Mouse (Mus musculus) hematopoietic stem cell, adult 5-6 weeks (primary cell): ENCODE measurements around the gene Eif3d. TPM values are rescaled to one million over a fixed set of nuclear protein-coding genes. Genes with fewer than 3 reads are reported as not detected.

Experiments used
- ATAC-seq, 2 experiments: fragments of 125-278 bp in 1 of 2; replicated peaks in 1 of 2; 2 replicates each; pipeline ENCODE4 v1.8.0; 2016 to 2017; ENCODE audit warnings: inconsistent platforms in 2 of 2, mild to moderate bottlenecking in 2 of 2, moderate number of reproducible peaks in 2 of 2, low read depth in 1 of 2, moderate TSS enrichment in 1 of 2; ENCODE audit not compliant: low FRiP score in 2 of 2, poor library complexity in 2 of 2, severe bottlenecking in 2 of 2, insufficient read depth in 1 of 2, low TSS enrichment in 1 of 2
- total RNA-seq: library from RNA; stranded (forward); fragments of 172-1452, 232-1000 nt; gene quantifications from 2 replicates; pipeline ENCODE4 v1.2.3, GENCODE M21; 2017

Eif3d gene
- total RNA-seq, 1 experiment from 2014 or later, result 244 TPM

DNA sequence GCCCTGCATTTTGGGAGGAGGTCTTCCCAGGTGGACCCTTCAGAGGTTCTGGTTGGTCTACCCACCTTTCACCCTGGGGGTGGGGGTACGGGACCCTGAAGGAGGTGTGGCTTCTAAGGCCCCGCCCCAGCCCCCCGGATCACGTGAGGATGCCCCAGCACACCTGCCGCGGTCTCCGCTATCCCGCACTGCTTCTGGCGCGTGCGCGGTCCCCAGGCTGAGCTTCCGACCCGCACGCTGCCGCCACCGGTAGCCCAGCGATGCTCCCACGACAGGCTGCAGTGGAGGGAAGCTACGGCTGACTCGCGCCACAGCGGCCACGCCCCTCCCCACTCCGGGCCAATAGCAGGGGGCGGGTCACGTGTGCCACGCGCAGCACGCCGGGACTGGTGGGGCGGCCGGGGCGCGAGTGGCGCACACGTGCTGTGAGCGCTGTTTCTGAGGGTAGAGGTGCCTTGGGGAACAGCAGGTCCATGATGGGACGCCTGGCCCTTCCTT, 14.2 kb downstream of the Eif3d start, which contains the start of gene Foxred2:
TSS of gene Foxred2 (minus strand) at position 319 of the 498 bp plus-strand sequence.
- ATAC-seq, result peak; percentile 91 to 92

DNA sequence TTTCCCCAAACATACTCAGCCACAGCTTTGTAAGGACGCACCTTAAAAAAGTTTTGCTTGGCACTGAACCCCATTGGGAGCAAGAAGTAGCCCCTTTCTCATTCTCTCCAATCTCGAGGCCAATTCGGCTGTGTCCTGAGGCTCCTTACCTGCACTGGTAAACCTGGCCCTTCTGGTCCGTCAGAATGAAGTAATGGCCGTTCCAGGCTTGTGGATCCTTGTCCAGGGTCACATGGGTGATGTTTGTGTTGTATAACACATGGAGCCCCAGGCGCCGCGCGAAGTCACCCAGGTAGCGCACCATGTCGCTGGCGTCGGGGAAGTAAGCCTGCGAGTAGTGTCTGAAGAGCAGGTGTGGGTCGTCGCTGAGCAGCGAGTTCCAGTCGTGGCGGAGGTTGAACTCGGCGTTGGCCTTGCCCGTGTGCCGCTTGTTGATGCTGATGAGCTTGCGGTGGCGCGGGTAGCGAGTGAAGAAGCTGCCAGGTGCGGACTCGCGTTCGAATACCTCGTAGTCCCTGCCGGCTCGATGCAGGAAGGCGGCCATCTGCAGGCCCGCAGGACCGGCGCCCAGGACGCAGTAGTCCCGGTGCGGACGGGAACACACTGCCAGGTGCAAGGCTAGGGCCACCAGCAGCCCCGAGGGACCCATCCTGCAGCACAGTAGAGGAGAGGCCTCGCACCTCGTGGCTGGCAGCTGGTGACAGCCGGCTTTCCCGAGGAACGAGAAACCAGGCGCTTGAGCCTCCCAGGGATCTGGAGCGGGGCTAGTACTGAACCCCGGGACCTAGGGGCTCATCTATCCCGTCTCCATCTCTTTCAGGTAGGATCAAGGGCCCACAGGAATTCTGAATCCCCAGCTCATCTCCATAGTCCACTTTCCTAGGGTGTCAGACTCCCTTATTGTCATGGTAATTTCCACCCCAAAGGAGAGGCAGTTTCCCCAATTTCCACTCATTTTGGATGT, 14.9 kb downstream of the Eif3d start:
- 0 out of 4 replicates have a peak, but pooled peaks of 1 of the 2 experiments have one; percentile 11 for ATAC-seq

GRCm38 (mm10) chr15:77954362-77954761, 16.3 kb downstream of the Eif3d start:
- no peak for ATAC-seq

GRCm38 (mm10) chr15:77952921-77953320, 17.7 kb downstream of the Eif3d start:
- ATAC-seq, result no peak

DNA sequence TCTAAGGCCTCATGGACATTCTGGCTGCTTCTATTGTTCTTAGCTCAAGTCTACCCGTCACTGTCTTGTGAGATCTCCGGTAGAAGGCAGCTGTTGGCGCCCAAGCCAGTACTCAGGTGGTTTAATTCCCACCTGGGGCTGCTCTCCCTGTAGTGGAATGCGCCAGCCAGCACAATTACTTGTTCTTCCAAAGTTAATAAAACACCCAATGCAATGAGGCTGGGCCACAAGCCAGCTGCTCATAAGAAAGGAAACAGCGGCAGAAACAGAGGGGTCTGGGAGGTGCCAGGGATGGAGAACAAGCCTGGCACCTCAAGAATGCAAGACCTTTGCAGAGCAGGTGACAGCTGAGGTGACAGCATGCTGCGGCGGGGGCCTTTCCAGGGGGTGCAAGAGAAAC, 21.6 kb downstream of the Eif3d start:
- no peak for ATAC-seq

GRCm38 (mm10) chr15:77945711-77946110, 24.9 kb downstream of the Eif3d start:
- peak; percentile 90 to 99 for ATAC-seq

- no peak for ATAC-seq
Measured at GRCm38 (mm10) chr15:77941563-77941962, 29.1 kb downstream of the Eif3d start.

DNA sequence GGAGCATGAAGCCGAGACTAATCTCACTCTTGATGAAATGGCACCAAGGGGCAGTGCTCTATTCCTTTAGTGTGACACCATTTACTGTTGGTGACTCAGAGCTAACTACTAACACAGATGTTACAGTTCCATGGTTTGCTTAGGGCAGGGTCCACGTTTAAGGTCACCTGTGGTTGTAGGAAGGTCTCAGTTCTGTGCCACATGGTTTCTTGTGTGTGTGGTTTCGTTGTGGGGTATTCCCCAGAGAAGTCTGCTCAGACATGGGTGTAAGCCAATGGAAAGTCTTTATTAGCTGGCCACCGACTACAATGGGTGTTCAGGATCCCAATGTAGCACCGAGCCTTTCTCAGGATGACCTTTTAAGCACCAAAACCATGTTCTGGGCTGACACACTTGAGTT, 32.1 kb downstream of the Eif3d start:
- ATAC-seq, result no peak

DNA sequence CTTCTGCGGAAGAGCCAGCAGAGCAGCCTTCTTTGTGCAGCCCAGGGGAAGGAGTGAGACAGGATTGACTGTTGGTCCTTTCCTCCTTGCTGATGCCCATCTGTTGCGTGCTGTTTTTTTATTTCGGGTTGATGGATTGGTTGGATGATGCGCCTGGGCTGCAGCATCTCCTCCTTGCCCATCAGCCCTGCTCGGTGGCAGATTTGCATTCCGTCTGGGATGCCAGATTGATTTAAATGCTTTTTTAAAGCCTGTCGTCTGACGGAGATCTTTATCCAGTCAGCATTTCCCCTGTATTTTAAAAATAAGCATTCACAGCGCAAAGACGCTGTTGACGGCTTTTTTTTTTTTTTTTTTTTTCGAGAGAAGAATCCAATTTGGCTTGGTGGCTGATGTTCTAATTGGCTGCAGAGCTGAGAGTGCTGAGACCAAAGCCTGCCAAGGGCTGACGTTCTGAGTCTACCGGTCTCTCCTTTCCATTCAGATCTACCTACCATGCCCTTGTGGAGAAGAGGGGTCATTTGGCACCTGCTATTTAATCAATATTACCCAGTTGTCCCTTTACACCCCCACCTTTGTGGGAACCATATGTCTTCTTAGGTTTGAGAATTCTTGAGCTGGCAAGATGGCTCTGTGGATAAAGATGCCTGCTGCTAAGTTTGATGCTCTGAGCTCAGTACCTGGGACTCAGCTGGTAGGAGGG, 34.8 kb downstream of the Eif3d start:
- ATAC-seq, result no peak

DNA sequence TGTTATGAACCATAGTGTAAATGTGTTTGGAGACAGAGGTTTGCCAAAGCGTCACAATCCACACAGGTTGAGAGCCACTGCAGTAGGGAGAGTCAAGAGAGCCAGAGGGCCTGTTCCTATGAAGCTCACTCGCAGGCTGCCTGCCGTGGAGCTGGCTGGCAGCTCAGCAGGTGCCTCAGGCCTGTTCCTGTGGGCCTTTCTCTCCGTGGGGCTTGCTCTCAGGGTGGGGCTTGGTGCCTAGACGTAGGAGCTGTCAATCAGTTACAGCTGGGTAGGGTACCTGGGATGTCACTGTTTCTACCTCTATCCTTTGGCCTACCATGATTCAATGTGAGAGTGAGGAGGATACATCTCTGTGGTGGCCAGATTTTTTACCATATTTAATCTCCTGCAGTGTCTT, 35.6 kb downstream of the Eif3d start:
- ATAC-seq, result no peak

GRCm38 (mm10) chr15:77934326-77934725, 36.3 kb downstream of the Eif3d start:
- ATAC-seq, result no peak

- peak; percentile 60 for ATAC-seq
Measured at GRCm38 (mm10) chr15:77933770-77934169, 36.8 kb downstream of the Eif3d start.

DNA sequence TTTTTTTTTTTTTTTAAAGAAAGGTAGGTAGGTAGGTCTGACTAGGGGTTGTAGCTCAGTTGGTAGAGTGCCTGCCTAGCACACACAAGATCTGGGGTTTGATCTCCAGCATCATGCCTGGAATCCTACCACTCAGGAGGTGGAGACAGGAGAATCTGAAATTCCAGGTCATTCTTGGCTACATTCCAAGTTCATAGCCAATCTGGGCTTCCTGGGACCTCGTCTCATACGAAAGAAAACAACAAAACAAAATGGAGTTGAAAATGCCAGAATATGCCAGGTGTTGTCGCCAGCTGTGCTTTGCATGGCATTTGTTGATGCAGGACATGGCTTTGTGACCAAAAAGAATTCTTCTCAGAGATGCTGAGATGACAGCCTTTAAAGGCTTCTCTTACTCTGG, 37.4 kb downstream of the Eif3d start:
- ATAC-seq, result no peak

DNA sequence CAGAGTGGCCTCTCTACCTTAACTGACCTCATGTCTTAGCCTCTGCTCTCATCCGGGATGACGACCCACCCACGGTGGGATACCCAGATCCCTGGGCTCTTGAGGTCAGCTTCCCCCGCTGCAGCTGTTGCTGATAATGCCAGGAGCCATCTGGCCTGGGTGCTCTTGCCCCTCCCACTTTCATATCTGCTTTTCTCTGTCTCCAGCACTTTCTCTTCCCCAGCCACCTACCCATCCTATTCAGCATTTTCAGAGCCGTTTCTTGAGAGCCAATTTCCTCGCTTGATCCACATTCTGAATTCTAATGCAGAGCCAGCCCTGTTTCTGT, 39.0 kb downstream of the Eif3d start:
- ATAC-seq, result no peak

GRCm38 (mm10) chr15:77930986-77931688, 39.5 kb downstream of the Eif3d start:
- ATAC-seq, result no peak

GRCm38 (mm10) chr15:77929804-77930203, 40.8 kb downstream of the Eif3d start:
- no peak for ATAC-seq

DNA sequence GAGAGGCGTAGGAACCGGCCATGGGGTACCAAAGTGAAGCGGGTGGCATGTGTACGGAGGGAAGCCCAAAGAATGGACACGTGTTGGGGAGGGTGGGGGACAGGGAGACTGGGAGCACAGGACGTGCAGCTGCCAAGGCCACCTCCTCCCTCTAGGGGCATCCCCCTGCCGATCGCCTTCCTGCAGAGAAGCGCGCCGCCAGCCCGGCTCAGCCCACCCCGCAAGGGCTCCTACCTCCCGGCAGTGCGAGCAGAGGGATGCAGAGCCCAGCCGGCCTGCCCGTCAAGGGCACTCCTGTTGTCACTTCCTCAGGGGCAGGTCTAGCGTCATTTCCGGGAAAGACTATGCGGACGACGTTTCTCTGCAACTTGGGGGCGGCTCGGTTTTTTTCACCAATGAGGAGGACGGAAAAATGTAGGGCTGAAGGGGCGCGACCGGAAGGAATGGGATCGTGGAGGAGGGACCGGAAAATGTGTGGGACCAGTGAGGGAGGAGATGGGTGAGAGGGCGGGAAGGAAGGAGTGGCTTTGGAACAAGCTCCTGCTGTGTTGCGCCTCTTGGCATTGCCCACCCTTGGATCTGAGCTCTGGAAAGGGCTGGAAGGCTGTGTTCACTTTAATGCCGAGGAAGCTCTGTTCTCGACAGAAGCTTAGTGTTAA, 41.8 kb downstream of the Eif3d start, which contains the start of gene Txn2:
TSS of gene Txn2 (minus strand) at position 334 of the 659 bp plus-strand sequence.
- ATAC-seq, result peak; percentile 92 to 94
